Mouse (Mus musculus): ENCODE results near the gene Tmed9.

DNA sequence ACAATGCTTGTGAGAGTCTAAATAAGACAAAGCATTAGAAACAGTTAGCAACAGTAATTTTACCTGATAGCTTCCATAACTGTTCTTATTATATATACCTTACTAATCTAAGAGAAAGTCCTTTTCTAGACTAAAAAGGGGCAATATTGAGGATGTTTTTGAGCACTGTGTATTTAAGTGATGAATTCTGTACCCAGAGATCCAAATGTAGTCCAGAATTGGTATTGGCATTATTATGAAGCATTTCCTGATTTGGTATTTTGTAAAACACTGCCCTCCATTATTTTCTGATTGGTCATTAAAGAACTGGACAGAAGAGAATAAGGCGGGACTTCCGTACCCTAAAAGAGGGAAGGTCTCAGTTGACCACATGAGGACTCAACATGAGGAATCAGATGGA, at the start of gene Tmed9:
- TF ChIP-seq CTCF (IDR thresholded peaks at IDR 0.05; ENCODE audit: low read depth, low read length) = no peak
- no peak for TF ChIP-seq POLR2AphosphoS5 (IDR thresholded peaks at IDR 0.05; ENCODE audit: insufficient replicate concordance, low read depth, low read length)
- no peak for TF ChIP-seq GATA1 (IDR thresholded peaks at IDR 0.05; ENCODE audit: borderline replicate concordance, low read length)
- TF ChIP-seq TAL1 (conservative IDR thresholded peaks at IDR 0.05; ENCODE audit: low read depth, low read length) = no peak
- TF ChIP-seq GATA2 (IDR thresholded peaks at IDR 0.05; ENCODE audit: borderline replicate concordance, low read depth, low read length) = no peak

Data from G1E (cell line).